Mouse (Mus musculus): ENCODE data around the gene Eif3l.

GRCm38 (mm10) chr15:79028237-79028738 is 46.7 kb upstream of the Eif3l start, which contains the start of gene H1f0:
- no peak for TF ChIP-seq CTCF (IDR thresholded peaks at IDR 0.05; ENCODE audit: low read depth, low read length)
- TF ChIP-seq TAL1 (conservative IDR thresholded peaks at IDR 0.05; ENCODE audit: low read depth, low read length) = no peak
